Mouse (Mus musculus): Measurements from ENCODE around the gene Cpne2. TPM values are rescaled to one million over a fixed set of nuclear protein-coding genes. Genes with fewer than 3 reads are reported as not detected.

Gene Cpne2
- total RNA-seq, 1 experiment = 12.5 TPM

- H3K9ac ChIP-seq (ENCODE audit: insufficient read depth, low read depth, low read length, poor library complexity, severe bottlenecking) = no peak overlapping the region
- DNase-seq (ENCODE audit: low read depth, low spot score) = no peak
- peaks cover 20% of the 10 kb centered on the region for H3K36me3 ChIP-seq (ENCODE audit: control insufficient read depth, insufficient read depth, low read length, poor library complexity, severe bottlenecking)
- H3K9me3 ChIP-seq (ENCODE audit: control insufficient read depth, insufficient read depth, low read depth, low read length) = no peaks in the 10 kb centered on the region
- no peak overlapping the region for H3K27ac ChIP-seq (ENCODE audit: insufficient read depth, low read depth, low read length, poor library complexity, severe bottlenecking)
- TF ChIP-seq CHD2 (IDR thresholded peaks at IDR 0.05; ENCODE audit: low read depth, low read length) (no peak), MAFK (IDR thresholded peaks at IDR 0.05; ENCODE audit: insufficient read depth, low read depth, low read length) (no peak), HCFC1 (IDR thresholded peaks at IDR 0.05; ENCODE audit: borderline replicate concordance, insufficient read depth, low read length) (no peak), ZC3H11A (IDR thresholded peaks at IDR 0.05; ENCODE audit: borderline replicate concordance, low read depth, low read length) (no peak), ZNF384 (IDR thresholded peaks at IDR 0.05; ENCODE audit: low read depth, low read length) (no peak)
- 0 out of 4 replicates have a peak, but pooled peaks cover 0 to 3% of the 10 kb centered on the region in 2 experiments for H3K4me1 ChIP-seq (ENCODE audit: control insufficient read depth in 2 of 2, insufficient read depth in 2 of 2, low read length in 2 of 2, poor library complexity in 1 of 2)
- in situ Hi-C loops (cut with MboI; ENCODE audit: low sequenced_read_pairs in 2 of 2, unreplicated experiment in 2 of 2) = no loop called here
- H3K4me3 ChIP-seq (ENCODE audit: insufficient read depth in 1 of 2, low read depth in 1 of 2, low read length in 2 of 2, poor library complexity in 1 of 2, severe bottlenecking in 1 of 2) = no peak overlapping the region
Measured at GRCm38 (mm10) chr8:94571896-94572295, 39.1 kb downstream of the Cpne2 start.

GRCm38 (mm10) chr8:94574159-94574907 lies 41.5 kb downstream of the Cpne2 start:
- in situ Hi-C loops (cut with MboI; ENCODE audit: low sequenced_read_pairs in 2 of 2, unreplicated experiment in 2 of 2) = no loop called here
- no peaks in the 10 kb centered on the region for H3K4me1 ChIP-seq (ENCODE audit: control insufficient read depth in 2 of 2, insufficient read depth in 2 of 2, low read length in 2 of 2, poor library complexity in 1 of 2)
- TF ChIP-seq MAFK (IDR thresholded peaks at IDR 0.05; ENCODE audit: insufficient read depth, low read depth, low read length) = no peak
- no peak for TF ChIP-seq ZNF384 (IDR thresholded peaks at IDR 0.05; ENCODE audit: low read depth, low read length)
- TF ChIP-seq HCFC1 (IDR thresholded peaks at IDR 0.05; ENCODE audit: borderline replicate concordance, insufficient read depth, low read length) = no peak
- no peak for TF ChIP-seq CHD2 (IDR thresholded peaks at IDR 0.05; ENCODE audit: low read depth, low read length)
- TF ChIP-seq ZC3H11A (IDR thresholded peaks at IDR 0.05; ENCODE audit: borderline replicate concordance, low read depth, low read length) = no peak
- no peak for DNase-seq (ENCODE audit: low read depth, low spot score)
- H3K9ac ChIP-seq (ENCODE audit: insufficient read depth, low read depth, low read length, poor library complexity, severe bottlenecking) = no peak overlapping the region
- H3K9me3 ChIP-seq (ENCODE audit: control insufficient read depth, insufficient read depth, low read depth, low read length) = no peaks in the 10 kb centered on the region
- H3K27ac ChIP-seq (ENCODE audit: insufficient read depth, low read depth, low read length, poor library complexity, severe bottlenecking) = no peak overlapping the region
- H3K4me3 ChIP-seq (ENCODE audit: insufficient read depth in 1 of 2, low read depth in 1 of 2, low read length in 2 of 2, poor library complexity in 1 of 2, severe bottlenecking in 1 of 2) = no peak overlapping the region
- H3K36me3 ChIP-seq (ENCODE audit: control insufficient read depth, insufficient read depth, low read length, poor library complexity, severe bottlenecking) = peaks cover 25% of the 10 kb centered on the region

GRCm38 (mm10) chr8:94575148-94575547 lies 42.4 kb downstream of the Cpne2 start:
- Histone ChIP-seq H3K4me3 (ENCODE audit: insufficient read depth in 1 of 2, low read depth in 1 of 2, low read length in 2 of 2, poor library complexity in 1 of 2, severe bottlenecking in 1 of 2) (no peak overlapping the region), H3K27ac (ENCODE audit: insufficient read depth, low read depth, low read length, poor library complexity, severe bottlenecking) (no peak overlapping the region), H3K36me3 (ENCODE audit: control insufficient read depth, insufficient read depth, low read length, poor library complexity, severe bottlenecking) (peaks cover 25% of the 10 kb centered on the region), H3K9me3 (ENCODE audit: control insufficient read depth, insufficient read depth, low read depth, low read length) (no peaks in the 10 kb centered on the region), H3K4me1 (ENCODE audit: control insufficient read depth in 2 of 2, insufficient read depth in 2 of 2, low read length in 2 of 2, poor library complexity in 1 of 2) (no peaks in the 10 kb centered on the region), H3K9ac (ENCODE audit: insufficient read depth, low read depth, low read length, poor library complexity, severe bottlenecking) (no peak overlapping the region)
- in situ Hi-C loops (cut with MboI; ENCODE audit: low sequenced_read_pairs in 2 of 2, unreplicated experiment in 2 of 2) = no loop called here
- no peak for TF ChIP-seq ZNF384 (IDR thresholded peaks at IDR 0.05; ENCODE audit: low read depth, low read length)
- no peak for TF ChIP-seq ZC3H11A (IDR thresholded peaks at IDR 0.05; ENCODE audit: borderline replicate concordance, low read depth, low read length)
- no peak for TF ChIP-seq MAFK (IDR thresholded peaks at IDR 0.05; ENCODE audit: insufficient read depth, low read depth, low read length)
- TF ChIP-seq HCFC1 (IDR thresholded peaks at IDR 0.05; ENCODE audit: borderline replicate concordance, insufficient read depth, low read length) = no peak
- TF ChIP-seq CHD2 (IDR thresholded peaks at IDR 0.05; ENCODE audit: low read depth, low read length) = no peak
- no peak for DNase-seq (ENCODE audit: low read depth, low spot score)

- Histone ChIP-seq H3K27ac (ENCODE audit: insufficient read depth, low read depth, low read length, poor library complexity, severe bottlenecking) (no peak overlapping the region), H3K4me1 (ENCODE audit: control insufficient read depth in 2 of 2, insufficient read depth in 2 of 2, low read length in 2 of 2, poor library complexity in 1 of 2) (no peaks in the 10 kb centered on the region), H3K9ac (ENCODE audit: insufficient read depth, low read depth, low read length, poor library complexity, severe bottlenecking) (no peak overlapping the region), H3K36me3 (ENCODE audit: control insufficient read depth, insufficient read depth, low read length, poor library complexity, severe bottlenecking) (peaks cover 34% of the 10 kb centered on the region), H3K4me3 (ENCODE audit: insufficient read depth in 1 of 2, low read depth in 1 of 2, low read length in 2 of 2, poor library complexity in 1 of 2, severe bottlenecking in 1 of 2) (no peak overlapping the region), H3K9me3 (ENCODE audit: control insufficient read depth, insufficient read depth, low read depth, low read length) (no peaks in the 10 kb centered on the region)
- DNase-seq (ENCODE audit: low read depth, low spot score) = no peak
- in situ Hi-C loops (cut with MboI; ENCODE audit: low sequenced_read_pairs in 2 of 2, unreplicated experiment in 2 of 2) = no loop called here
- TF ChIP-seq ZNF384 (IDR thresholded peaks at IDR 0.05; ENCODE audit: low read depth, low read length) = no peak
- no peak for TF ChIP-seq HCFC1 (IDR thresholded peaks at IDR 0.05; ENCODE audit: borderline replicate concordance, insufficient read depth, low read length)
- TF ChIP-seq CHD2 (IDR thresholded peaks at IDR 0.05; ENCODE audit: low read depth, low read length) = no peak
- TF ChIP-seq ZC3H11A (IDR thresholded peaks at IDR 0.05; ENCODE audit: borderline replicate concordance, low read depth, low read length) = no peak
- no peak for TF ChIP-seq MAFK (IDR thresholded peaks at IDR 0.05; ENCODE audit: insufficient read depth, low read depth, low read length)
Measured at GRCm38 (mm10) chr8:94581820-94582483, 49.2 kb downstream of the Cpne2 start.

Measured in ES-E14 (cell line).